Mouse (Mus musculus) adrenal gland, postnatal 14 days (tissue): ENCODE measurements at regions not wholly inside any gene's neighbourhood (a gene's known extent, or its start where the extent isn't known, plus 50 kb on each side); places are given as distances from the start of the nearest gene placed in this dataset.

Experiments
- DNase-seq: peaks from one replicate; pipeline ENCODE4 v3.0.0; 2021; ENCODE audit warnings: mixed read lengths

DNA sequence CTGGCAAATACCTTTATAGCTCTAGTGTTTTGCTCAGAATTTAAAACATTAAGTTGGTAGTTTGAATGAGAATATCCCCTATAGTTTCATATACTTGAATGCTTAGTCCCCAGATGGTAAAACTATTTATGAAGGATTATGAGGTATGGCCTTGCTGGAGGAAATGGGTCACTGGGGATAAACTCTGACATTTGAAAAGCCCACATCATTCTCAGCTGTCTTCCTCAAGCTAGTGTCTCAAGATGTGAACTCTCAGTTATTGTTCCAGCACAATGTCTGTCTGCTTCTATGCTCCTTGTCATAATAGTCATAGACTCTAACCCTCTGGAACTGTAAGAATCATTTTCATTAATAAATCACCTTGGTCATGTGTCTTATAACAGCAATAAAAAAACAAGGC, 2004.1 kb upstream of the Gm8797 start:
- no peak for DNase-seq

DNA sequence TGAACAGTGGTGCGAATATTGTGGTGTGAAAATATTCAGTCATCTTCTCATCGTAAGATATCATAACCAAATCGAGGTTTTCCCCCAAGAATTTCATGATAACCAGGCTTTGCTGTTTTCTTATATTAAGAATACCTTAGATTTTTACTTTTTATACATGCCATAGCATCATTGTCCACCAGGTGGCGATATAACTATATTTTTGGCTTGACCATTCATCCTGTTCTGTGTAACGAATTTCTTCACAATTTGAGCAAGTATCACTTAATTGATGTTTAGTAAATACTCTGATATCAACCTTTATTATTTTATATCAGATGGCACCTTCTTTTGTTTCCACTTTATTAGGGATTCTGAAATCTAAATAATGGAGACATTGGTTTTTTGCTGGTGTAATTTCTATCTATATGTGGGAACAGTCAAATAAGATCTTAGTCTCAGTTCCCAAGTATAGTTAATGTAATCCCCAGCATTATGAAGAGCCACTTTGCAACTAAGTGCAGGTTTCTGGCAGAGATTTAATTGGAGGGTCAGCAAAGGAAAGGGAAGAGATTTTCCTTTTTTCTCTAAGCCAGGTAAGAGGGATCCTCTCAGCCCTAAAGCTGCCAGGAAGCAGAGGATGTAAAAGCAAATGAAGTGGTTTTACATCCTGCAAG, 1998.9 kb upstream of the Gm8797 start:
- DNase-seq: peak; percentile 15

DNA sequence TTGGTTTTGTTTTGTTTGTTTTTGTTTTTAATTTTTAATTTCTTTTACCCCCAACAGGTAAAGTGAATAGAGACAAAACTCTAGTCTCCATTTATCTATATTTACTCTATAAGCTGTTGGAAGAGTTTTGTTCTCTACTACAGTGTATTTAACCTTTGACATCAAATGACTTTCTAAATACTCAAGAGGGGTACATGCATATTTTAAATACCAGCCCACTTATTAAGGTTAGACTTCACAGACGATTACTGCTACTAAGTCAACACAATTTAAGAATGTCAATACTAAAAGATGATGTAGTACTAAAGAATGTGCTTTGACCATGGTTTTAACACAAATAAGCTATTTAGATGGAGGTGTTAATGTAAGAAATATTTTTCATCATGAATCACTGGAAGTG, 1989.3 kb upstream of the Gm8797 start:
- DNase-seq: no peak

DNA sequence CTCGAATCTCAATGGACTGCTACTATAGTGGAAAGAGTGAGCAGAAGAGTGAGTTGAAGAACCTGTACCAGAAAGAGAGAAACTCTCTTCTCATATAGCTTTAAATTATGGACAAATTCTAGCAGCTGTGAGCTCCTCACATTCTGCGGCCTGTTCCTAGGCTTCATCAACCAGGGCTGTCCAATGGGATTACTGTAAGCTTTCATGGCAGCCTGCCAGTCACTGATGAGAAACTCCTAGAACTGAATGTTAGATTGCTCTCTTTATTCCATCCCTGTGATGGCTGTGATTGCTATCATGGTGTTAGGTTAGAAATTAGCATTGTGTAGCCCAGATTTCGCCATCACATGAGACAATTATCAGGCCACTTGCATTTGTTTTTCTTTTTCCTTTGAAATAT, 1966.4 kb upstream of the Gm8797 start:
- no peak for DNase-seq

DNA sequence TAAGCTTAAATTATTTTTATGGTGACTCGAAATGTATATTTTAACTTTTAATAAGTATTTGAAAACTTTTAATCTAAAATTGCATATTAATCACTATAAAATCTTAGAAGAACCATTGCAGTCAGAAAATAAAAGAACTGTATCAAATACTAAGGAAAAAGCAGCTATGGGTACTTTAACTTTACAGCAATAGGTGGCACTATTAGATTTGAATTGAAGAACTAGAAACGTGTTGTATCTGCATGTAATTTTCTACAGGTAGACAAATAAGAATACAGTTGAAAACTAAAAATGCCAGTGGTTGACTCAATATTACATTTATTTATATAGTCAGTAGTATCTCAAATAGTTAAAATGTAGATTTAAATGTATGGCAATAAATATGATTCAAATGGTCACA, 1964.6 kb upstream of the Gm8797 start:
- DNase-seq: no peak

DNA sequence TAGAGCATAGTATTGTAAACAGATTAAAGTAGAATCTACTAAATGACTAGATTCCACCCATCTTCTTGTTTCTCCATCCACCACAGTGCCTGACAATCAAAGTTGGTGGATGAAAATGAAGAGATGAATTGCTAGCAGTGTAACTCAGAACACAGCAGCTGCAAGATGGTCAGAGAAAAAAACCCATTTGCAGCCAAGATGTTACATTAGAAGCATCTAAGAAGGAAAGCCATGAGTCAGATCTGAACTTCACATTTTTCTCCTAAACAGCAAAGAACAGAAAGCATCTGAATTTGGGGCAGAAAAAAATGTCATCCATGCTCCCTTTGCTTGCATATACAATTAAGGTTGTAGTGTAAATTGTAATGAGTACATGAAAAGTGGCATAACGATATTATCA, 1942.8 kb upstream of the Gm8797 start:
- no peak for DNase-seq

DNA sequence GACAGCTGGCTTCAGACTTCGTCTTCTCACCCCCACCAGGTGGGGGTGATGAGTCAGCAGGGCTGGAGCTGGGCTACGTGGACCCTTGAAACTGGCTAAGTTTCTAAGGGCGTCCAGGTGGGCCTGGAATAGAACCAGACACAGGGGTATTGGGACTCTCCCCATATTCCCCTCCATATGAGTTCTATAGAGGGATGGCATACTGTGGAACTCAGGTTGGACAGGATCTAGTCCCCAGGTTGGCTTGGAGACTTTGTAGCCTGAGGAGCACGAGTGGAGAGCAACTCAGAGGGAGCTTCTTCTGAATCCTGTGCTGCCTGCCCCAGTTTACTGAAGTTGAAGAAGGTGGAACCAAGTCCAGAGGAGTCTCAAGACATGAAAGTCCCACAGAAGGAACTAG, 1921.6 kb upstream of the Gm8797 start:
- no peak for DNase-seq

DNA sequence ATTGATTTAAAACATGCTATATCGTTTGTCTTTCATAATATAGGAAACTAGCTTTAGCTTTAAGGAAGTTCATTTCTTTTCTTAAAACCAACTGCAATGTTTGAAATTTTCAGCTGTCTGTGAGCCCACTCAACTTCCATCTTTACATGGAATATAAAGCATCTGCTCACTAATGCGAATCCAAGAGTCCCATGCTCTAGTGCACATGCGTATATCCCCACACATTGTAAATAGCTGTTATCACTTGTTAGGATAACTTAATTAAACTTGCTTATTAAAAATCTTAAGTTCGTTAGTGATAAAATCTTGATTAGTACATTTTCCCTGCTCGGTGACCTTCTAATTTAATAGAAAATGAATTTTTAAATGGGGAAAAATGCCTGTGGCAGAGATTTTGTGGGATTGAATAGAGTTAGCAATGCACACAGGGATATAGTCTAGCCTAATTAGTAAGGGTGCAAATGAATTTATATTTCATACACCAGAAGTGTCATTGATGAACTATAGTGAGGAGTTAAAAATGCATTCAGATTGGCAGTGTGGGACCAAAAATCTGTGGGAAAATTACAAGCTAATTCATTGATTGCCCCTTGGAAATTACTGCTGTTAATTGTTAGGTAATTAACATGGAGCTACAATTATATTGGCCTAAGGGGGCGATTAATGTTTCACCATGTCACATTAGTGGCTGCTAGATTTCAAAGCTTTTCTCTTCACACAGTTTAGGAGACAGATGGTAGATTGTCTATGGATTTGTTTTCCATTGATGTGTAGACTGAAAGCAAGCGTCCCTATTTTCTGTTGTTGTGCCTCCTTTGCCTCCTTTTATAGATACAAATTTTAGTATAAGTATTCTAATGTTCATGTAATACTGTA, 1919.0 kb upstream of the Gm8797 start:
- no peak for DNase-seq
